Mouse (Mus musculus): ENCODE results near the gene Reep6.

GRCm38 (mm10) chr10:80342749-80343424 is 13.1 kb downstream of the Reep6 start:
- TF ChIP-seq CTCF (IDR thresholded peaks at IDR 0.05; ENCODE audit: low read depth) = no peak
- no peak for TF ChIP-seq EP300 (optimal IDR thresholded peaks at IDR 0.05)

Measured in stomach, postnatal 0 days (tissue).